Mouse (Mus musculus) testis, adult 10 weeks (tissue): ENCODE measurements around the gene Sept4. TPM values are rescaled to one million over a fixed set of nuclear protein-coding genes. Genes with fewer than 3 reads are reported as not detected.

Experiments used
- polyA plus RNA-seq: library from polyadenylated mRNA; stranded (reverse); fragments of 350-450 nt; fragmentation: Illumina TruSeq; extraction: RNeasy Lipid Tissue Mini Kit (QIAGEN cat#74804); gene quantifications from one replicate; pipeline ENCODE4 v1.2.3, GENCODE M21; 2014; ENCODE audit warnings: low read depth, low replicate concordance

Gene Sept4
- 50.3 TPM for polyA plus RNA-seq

DNA sequence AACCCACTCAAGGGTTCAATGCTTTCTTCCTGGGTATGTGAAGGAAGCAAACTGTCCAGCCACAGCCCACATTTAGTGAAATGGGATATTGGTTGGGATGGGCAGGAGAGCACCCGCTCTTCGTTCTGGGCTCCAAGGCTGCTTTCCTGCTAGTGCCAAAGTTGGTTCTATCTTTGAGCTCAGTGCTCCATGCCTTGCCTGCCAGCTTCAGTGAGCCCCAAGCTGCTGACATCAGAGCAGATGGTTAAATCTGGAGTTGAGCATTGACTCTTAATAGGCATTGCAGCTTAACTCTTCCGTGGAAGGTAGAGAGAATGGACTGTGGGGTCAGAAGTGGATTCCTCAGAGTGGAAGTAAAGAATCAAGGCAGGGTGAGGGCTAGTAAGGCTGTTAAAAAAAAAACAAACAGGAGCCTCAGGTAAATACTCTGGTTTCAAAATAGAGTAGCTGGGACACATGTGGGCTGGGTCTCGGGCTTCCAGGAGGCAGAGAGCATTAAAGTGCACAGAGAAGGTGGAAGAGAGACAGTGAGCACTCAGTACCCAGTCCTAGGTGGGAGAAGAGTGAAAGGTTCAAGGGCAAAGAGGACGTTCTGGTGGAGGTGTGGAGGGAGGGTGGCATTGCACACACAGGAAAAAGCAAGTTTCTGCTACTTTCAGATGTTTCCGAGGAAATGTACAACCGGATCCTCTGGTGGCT lies at the start of gene Sept4:
TSS of gene Sept4 (plus strand) at position 649 of the 699 bp plus-strand sequence.

GRCm38 (mm10) chr11:87566501-87566900 lies 2.2 kb upstream of the Sept4 start, which contains the start of gene Gm11492:
TSS of gene Gm11492 (plus strand) at chr11:87566653.

DNA sequence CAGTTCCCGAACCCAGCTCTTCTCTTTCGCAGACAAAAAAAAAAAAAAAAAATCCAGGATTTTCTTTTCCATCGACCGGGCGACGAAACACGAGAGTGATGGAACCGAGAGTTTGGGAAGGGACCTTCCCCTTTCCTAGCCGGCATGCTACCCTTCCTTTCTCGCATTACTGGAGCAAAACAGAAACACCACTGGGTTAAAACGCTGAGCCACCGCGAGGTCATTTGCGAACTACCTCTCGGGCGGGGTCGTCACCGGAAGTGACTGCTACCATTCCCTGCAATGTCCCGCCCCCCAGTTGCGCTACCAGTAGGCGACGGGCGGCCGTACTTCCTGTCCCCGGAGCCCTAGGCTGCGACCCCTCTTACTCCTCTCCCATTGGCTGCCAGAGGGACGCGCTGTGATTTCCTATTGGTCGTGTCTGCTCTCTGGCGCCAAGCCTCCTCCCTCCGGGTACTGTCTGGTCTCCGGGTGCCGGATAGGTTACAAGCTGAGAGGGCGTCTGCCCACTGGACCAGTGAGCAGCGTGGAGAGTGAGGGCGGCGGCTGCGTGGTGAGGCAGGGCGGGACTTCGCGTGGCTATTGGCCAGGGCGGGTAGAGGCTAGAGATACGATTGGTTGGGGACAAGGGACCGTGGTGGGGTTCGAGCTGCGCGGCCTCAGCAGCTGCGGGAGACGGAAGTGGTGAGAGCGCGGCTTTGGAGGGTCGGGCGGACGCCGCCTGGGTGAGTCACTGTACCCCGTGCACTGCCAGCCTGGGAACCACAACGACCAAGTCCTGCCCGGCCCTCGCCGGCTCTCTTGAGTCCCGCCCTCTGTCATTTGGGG lies 23.0 kb downstream of the Sept4 start, which contains the start of gene Mtmr4:
TSS of gene Mtmr4 (plus strand) at position 637 of the 828 bp plus-strand sequence.

DNA sequence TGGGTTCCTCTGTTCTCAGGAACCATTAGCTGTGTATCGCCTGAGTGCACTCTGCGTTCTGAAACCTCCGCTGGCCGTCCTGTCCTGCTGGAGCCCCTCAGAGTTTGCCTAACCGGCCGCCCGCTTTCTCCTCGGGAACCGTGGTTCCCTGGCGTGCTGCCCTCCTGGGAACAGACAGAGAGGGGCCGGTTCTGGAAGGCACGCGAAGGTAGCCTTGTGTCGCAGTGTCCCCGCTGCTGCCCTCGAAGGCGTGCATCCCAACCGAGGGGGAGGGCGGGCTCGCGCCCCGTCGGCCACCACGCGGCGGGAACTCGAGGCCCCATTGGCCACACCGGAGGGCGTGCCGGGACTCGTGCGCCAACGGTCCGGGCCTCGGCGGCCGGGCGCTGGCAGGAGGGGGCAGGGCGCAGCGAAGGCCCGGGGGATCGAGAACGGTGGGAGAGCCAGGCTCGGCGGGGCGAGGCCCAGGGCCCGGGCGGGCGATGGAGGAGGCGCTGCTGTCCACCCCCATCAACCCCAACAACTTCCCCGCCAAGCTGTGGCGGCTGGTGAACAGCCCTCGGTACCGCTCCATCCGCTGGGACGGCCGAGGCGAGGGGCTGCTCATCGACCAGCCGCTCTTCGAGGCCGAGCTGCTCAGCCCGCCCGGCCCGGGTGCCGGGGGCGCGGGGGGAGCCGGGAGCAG lies 48.2 kb downstream of the Sept4 start, which contains the start of gene Hsf5:
TSS of gene Hsf5 (plus strand) at position 375 of the 685 bp plus-strand sequence.

Other genes with a start within 250 kb of the Sept4 start
- 6.1 TPM for gene Ppm1e, start 209.9 kb upstream of the Sept4 start, polyA plus RNA-seq
- gene Rad51c, start 163.9 kb upstream of the Sept4 start, polyA plus RNA-seq: 47.7 TPM
- 80.1 TPM for gene Tex14, start 163.8 kb upstream of the Sept4 start, polyA plus RNA-seq
- gene Gm11492, start 2.2 kb upstream of the Sept4 start, polyA plus RNA-seq: 62.7 TPM
- gene Mtmr4, start 23.3 kb downstream of the Sept4 start, polyA plus RNA-seq: 19.1 TPM
- gene Hsf5, start 48.3 kb downstream of the Sept4 start, polyA plus RNA-seq: 151 TPM
- 0.48 TPM for gene Rnf43, start 93.8 kb downstream of the Sept4 start, polyA plus RNA-seq
- 12.7 TPM for gene Supt4a, start 168.6 kb downstream of the Sept4 start, polyA plus RNA-seq
- gene Tspoap1, start 191.6 kb downstream of the Sept4 start, polyA plus RNA-seq: 1.7 TPM
- gene Mpo, start 224.7 kb downstream of the Sept4 start, polyA plus RNA-seq: 0.52 TPM